Mouse (Mus musculus): ENCODE results near the gene Ddhd1. TPM values are rescaled to one million over a fixed set of nuclear protein-coding genes. Genes with fewer than 3 reads are reported as not detected.

Ddhd1 gene
- polyA plus RNA-seq, 1 experiment from 2014 or later: 6.7 TPM

GRCm38 (mm10) chr14:45667231-45667630, 9.3 kb upstream of the Ddhd1 start:
- Histone ChIP-seq H3K27ac (replicated peaks) (no peak overlapping the region), H3K27me3 (replicated peaks) (no peaks in the 10 kb centered on the region), H3K36me3 (no peaks in the 10 kb centered on the region), H3K4me1 (no peaks in the 10 kb centered on the region), H3K4me2 (no peak overlapping the region), H3K9me3 (no peaks in the 10 kb centered on the region), H3K9ac (no peak overlapping the region), H3K4me3 (no peak overlapping the region)
- 45% methylated on average over 2 of the region's 2 CpGs for WGBS
- ATAC-seq (ENCODE audit: extremely low read depth, insufficient number of reproducible peaks, low FRiP score, low TSS enrichment): no peak

GRCm38 (mm10) chr14:45661575-45661974, 3.6 kb upstream of the Ddhd1 start:
- no peak overlapping the region for H3K4me3 ChIP-seq
- no peaks in the 10 kb centered on the region for H3K36me3 ChIP-seq
- no peak overlapping the region for H3K4me2 ChIP-seq
- no peak overlapping the region for H3K27ac ChIP-seq (replicated peaks)
- H3K4me1 ChIP-seq: peaks cover 12% of the 10 kb centered on the region
- 41% methylated on average over 5 of the region's 5 CpGs for WGBS
- no peak for ATAC-seq (ENCODE audit: extremely low read depth, insufficient number of reproducible peaks, low FRiP score, low TSS enrichment)
- H3K27me3 ChIP-seq (replicated peaks): no peaks in the 10 kb centered on the region
- no peaks in the 10 kb centered on the region for H3K9me3 ChIP-seq
- H3K9ac ChIP-seq: no peak overlapping the region

GRCm38 (mm10) chr14:45660315-45660714, 2.4 kb upstream of the Ddhd1 start:
- WGBS: 50% methylated on average over 1 of the region's 1 CpGs
- no peak for ATAC-seq (ENCODE audit: extremely low read depth, insufficient number of reproducible peaks, low FRiP score, low TSS enrichment)
- Histone ChIP-seq H3K36me3 (no peaks in the 10 kb centered on the region), H3K9me3 (no peaks in the 10 kb centered on the region), H3K27ac (replicated peaks) (no peak overlapping the region), H3K4me1 (peaks cover 25% of the 10 kb centered on the region), H3K9ac (no peak overlapping the region), H3K27me3 (replicated peaks) (no peaks in the 10 kb centered on the region), H3K4me3 (no peak overlapping the region), H3K4me2 (no peak overlapping the region)

GRCm38 (mm10) chr14:45656831-45657640, 907 bp downstream of the Ddhd1 start:
- Histone ChIP-seq H3K36me3 (no peaks in the 10 kb centered on the region), H3K4me3 (peak overlapping the region; percentile 89), H3K27me3 (replicated peaks) (no peaks in the 10 kb centered on the region), H3K4me1 (peaks cover 57% of the 10 kb centered on the region), H3K27ac (replicated peaks) (peak overlapping the region; percentile 91), H3K4me2 (peak overlapping the region; percentile 95), H3K9me3 (no peaks in the 10 kb centered on the region), H3K9ac (peak overlapping the region; percentile 93)
- peak; percentile 18; the same call in 1 of the 2 replicates for ATAC-seq (ENCODE audit: extremely low read depth, insufficient number of reproducible peaks, low FRiP score, low TSS enrichment)
- under 1% methylated on average over 69 of the region's 69 CpGs for WGBS

- WGBS: 73% methylated on average over 13 of the region's 13 CpGs
- peak overlapping the region; percentile 95 for H3K4me2 ChIP-seq
- H3K4me3 ChIP-seq: peak overlapping the region; percentile 89; the same call in 1 of the 2 replicates
- no peak overlapping the region for H3K27ac ChIP-seq (replicated peaks)
- no peaks in the 10 kb centered on the region for H3K9me3 ChIP-seq
- no peaks in the 10 kb centered on the region for H3K36me3 ChIP-seq
- ATAC-seq (ENCODE audit: extremely low read depth, insufficient number of reproducible peaks, low FRiP score, low TSS enrichment): no peak
- peak overlapping the region; percentile 64 for H3K9ac ChIP-seq
- H3K27me3 ChIP-seq (replicated peaks): no peaks in the 10 kb centered on the region
- H3K4me1 ChIP-seq: peaks cover 68% of the 10 kb centered on the region
Observed at GRCm38 (mm10) chr14:45654876-45655416, 3.0 kb downstream of the Ddhd1 start.

GRCm38 (mm10) chr14:45653756-45654155, 4.2 kb downstream of the Ddhd1 start:
- 31% methylated on average over 2 of the region's 2 CpGs for WGBS
- Histone ChIP-seq H3K9ac (no peak overlapping the region; the same call in 1 of the 2 replicates), H3K27me3 (replicated peaks) (no peaks in the 10 kb centered on the region), H3K4me3 (no peak overlapping the region), H3K4me2 (peak overlapping the region; percentile 23), H3K4me1 (peaks cover 75% of the 10 kb centered on the region), H3K27ac (replicated peaks) (no peak overlapping the region), H3K9me3 (no peaks in the 10 kb centered on the region), H3K36me3 (no peaks in the 10 kb centered on the region)
- ATAC-seq (ENCODE audit: extremely low read depth, insufficient number of reproducible peaks, low FRiP score, low TSS enrichment): no peak

GRCm38 (mm10) chr14:45648999-45649818, 8.7 kb downstream of the Ddhd1 start:
- Histone ChIP-seq H3K27ac (replicated peaks) (no peak overlapping the region; the same call in 1 of the 2 replicates), H3K4me3 (no peak overlapping the region), H3K9me3 (no peaks in the 10 kb centered on the region), H3K4me2 (no peak overlapping the region), H3K36me3 (no peaks in the 10 kb centered on the region), H3K4me1 (peaks cover 76% of the 10 kb centered on the region), H3K27me3 (replicated peaks) (no peaks in the 10 kb centered on the region), H3K9ac (no peak overlapping the region)
- no peak for ATAC-seq (ENCODE audit: extremely low read depth, insufficient number of reproducible peaks, low FRiP score, low TSS enrichment)
- WGBS: 56% methylated on average over 11 of the region's 11 CpGs

- no peak for ATAC-seq (ENCODE audit: extremely low read depth, insufficient number of reproducible peaks, low FRiP score, low TSS enrichment)
- no peaks in the 10 kb centered on the region for H3K9me3 ChIP-seq
- no peak overlapping the region for H3K4me3 ChIP-seq
- H3K4me1 ChIP-seq: peaks cover 77% of the 10 kb centered on the region
- WGBS: 59% methylated on average over 3 of the region's 3 CpGs
- H3K36me3 ChIP-seq: no peaks in the 10 kb centered on the region
- 0 out of 2 replicates have a peak overlapping the region, but pooled peaks have one; percentile 1 for H3K27ac ChIP-seq (replicated peaks)
- peak overlapping the region; percentile 33; the same call in 1 of the 2 replicates for H3K4me2 ChIP-seq
- H3K9ac ChIP-seq: no peak overlapping the region
- H3K27me3 ChIP-seq (replicated peaks): no peaks in the 10 kb centered on the region
Observed at GRCm38 (mm10) chr14:45648144-45648543, 9.8 kb downstream of the Ddhd1 start.

GRCm38 (mm10) chr14:45647632-45648031, 10.3 kb downstream of the Ddhd1 start:
- no peaks in the 10 kb centered on the region for H3K9me3 ChIP-seq
- peak overlapping the region; percentile 33 for H3K4me2 ChIP-seq
- no peak overlapping the region for H3K4me3 ChIP-seq
- 60% methylated on average over 11 of the region's 11 CpGs for WGBS
- no peak for ATAC-seq (ENCODE audit: extremely low read depth, insufficient number of reproducible peaks, low FRiP score, low TSS enrichment)
- no peaks in the 10 kb centered on the region for H3K27me3 ChIP-seq (replicated peaks)
- no peaks in the 10 kb centered on the region for H3K36me3 ChIP-seq
- H3K27ac ChIP-seq (replicated peaks): 0 out of 2 replicates have a peak overlapping the region, but pooled peaks have one; percentile 1
- H3K4me1 ChIP-seq: peaks cover 72% of the 10 kb centered on the region
- no peak overlapping the region for H3K9ac ChIP-seq

- peak overlapping the region; percentile 33 for H3K4me2 ChIP-seq
- H3K9me3 ChIP-seq: no peaks in the 10 kb centered on the region
- H3K9ac ChIP-seq: no peak overlapping the region
- peaks cover 71% of the 10 kb centered on the region for H3K4me1 ChIP-seq
- WGBS: 49% methylated on average over 7 of the region's 7 CpGs
- no peaks in the 10 kb centered on the region for H3K36me3 ChIP-seq
- no peak overlapping the region for H3K4me3 ChIP-seq
- no peaks in the 10 kb centered on the region for H3K27me3 ChIP-seq (replicated peaks)
- H3K27ac ChIP-seq (replicated peaks): no peak overlapping the region
- ATAC-seq (ENCODE audit: extremely low read depth, insufficient number of reproducible peaks, low FRiP score, low TSS enrichment): no peak
Observed at GRCm38 (mm10) chr14:45647175-45647574, 10.8 kb downstream of the Ddhd1 start.

GRCm38 (mm10) chr14:45644786-45645185, 13.2 kb downstream of the Ddhd1 start:
- 79% methylated on average over 1 of the region's 1 CpGs for WGBS
- peaks cover 70% of the 10 kb centered on the region for H3K4me1 ChIP-seq

More at GRCm38 (mm10) chr14:45644786-45645185, 13.2 kb downstream of the Ddhd1 start:
- no peaks in the 10 kb centered on the region for H3K27me3 ChIP-seq (replicated peaks)
- H3K27ac ChIP-seq (replicated peaks): no peak overlapping the region
- no peaks in the 10 kb centered on the region for H3K9me3 ChIP-seq
- ATAC-seq (ENCODE audit: extremely low read depth, insufficient number of reproducible peaks, low FRiP score, low TSS enrichment): no peak
- no peaks in the 10 kb centered on the region for H3K36me3 ChIP-seq
- no peak overlapping the region for H3K4me3 ChIP-seq
- no peak overlapping the region for H3K9ac ChIP-seq
- no peak overlapping the region for H3K4me2 ChIP-seq
